Mouse (Mus musculus): Measurements from ENCODE around the gene Inca1. TPM values are rescaled to one million over a fixed set of nuclear protein-coding genes. Genes with fewer than 3 reads are reported as not detected.

The Inca1 gene
- polyA plus RNA-seq, 1 experiment: not detected

- no peaks in the 10 kb centered on the region for H3K27me3 ChIP-seq (ENCODE audit: control insufficient read depth)
- no peak for TF ChIP-seq TAL1 (IDR thresholded peaks at IDR 0.05; ENCODE audit: low read length)
- no peak for TF ChIP-seq GATA1 (IDR thresholded peaks at IDR 0.05; ENCODE audit: low read length)
- H3K9me3 ChIP-seq (ENCODE audit: control insufficient read depth, low read length): no peaks in the 10 kb centered on the region
- H3K4me3 ChIP-seq (replicated peaks): no peak overlapping the region
- no peaks in the 10 kb centered on the region for H3K4me1 ChIP-seq (ENCODE audit: control insufficient read depth)
- peaks cover 25% of the 10 kb centered on the region for H3K36me3 ChIP-seq (ENCODE audit: control insufficient read depth)
These were observed 11.1 kb upstream of the Inca1 start for GRCm38 (mm10) chr11:70711026-70711425.

DNA sequence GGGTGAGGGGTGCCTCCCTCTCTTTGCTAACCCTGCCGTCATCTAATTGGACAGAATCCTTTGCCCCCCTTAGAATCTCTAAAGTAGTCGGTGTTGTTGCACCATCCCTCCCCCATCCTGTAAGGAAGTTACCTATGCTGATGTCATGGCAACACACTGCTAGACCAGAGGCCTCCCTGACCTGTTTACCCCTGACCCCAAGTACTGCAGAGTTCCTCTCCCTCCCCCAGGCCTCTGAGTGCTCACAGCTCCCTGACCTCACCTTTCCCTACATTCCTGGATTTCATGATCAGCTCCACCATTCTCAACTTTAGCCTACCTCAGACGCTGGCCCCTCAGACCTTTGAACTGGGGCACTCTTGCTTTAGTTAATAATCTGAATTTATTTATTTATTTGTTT lies 6.2 kb upstream of the Inca1 start:
- no peaks in the 10 kb centered on the region for H3K9me3 ChIP-seq (ENCODE audit: control insufficient read depth, low read length)
- TF ChIP-seq GATA1 (IDR thresholded peaks at IDR 0.05; ENCODE audit: low read length) (no peak), TAL1 (IDR thresholded peaks at IDR 0.05; ENCODE audit: low read length) (no peak)
- no peak overlapping the region for H3K4me3 ChIP-seq (replicated peaks)
- peaks cover 48% of the 10 kb centered on the region for H3K36me3 ChIP-seq (ENCODE audit: control insufficient read depth)
- peaks cover 5% of the 10 kb centered on the region for H3K27me3 ChIP-seq (ENCODE audit: control insufficient read depth)
- H3K4me1 ChIP-seq (ENCODE audit: control insufficient read depth): peaks cover 9% of the 10 kb centered on the region

GRCm38 (mm10) chr11:70702781-70703180 lies 2.8 kb upstream of the Inca1 start:
- no peak for TF ChIP-seq TAL1 (IDR thresholded peaks at IDR 0.05; ENCODE audit: low read length)
- no peak for TF ChIP-seq GATA1 (IDR thresholded peaks at IDR 0.05; ENCODE audit: low read length)
- Histone ChIP-seq H3K4me1 (ENCODE audit: control insufficient read depth) (peaks cover 24% of the 10 kb centered on the region), H3K9me3 (ENCODE audit: control insufficient read depth, low read length) (no peaks in the 10 kb centered on the region), H3K27me3 (ENCODE audit: control insufficient read depth) (peaks cover 11% of the 10 kb centered on the region), H3K36me3 (ENCODE audit: control insufficient read depth) (peaks cover 37% of the 10 kb centered on the region), H3K4me3 (replicated peaks) (no peak overlapping the region)

DNA sequence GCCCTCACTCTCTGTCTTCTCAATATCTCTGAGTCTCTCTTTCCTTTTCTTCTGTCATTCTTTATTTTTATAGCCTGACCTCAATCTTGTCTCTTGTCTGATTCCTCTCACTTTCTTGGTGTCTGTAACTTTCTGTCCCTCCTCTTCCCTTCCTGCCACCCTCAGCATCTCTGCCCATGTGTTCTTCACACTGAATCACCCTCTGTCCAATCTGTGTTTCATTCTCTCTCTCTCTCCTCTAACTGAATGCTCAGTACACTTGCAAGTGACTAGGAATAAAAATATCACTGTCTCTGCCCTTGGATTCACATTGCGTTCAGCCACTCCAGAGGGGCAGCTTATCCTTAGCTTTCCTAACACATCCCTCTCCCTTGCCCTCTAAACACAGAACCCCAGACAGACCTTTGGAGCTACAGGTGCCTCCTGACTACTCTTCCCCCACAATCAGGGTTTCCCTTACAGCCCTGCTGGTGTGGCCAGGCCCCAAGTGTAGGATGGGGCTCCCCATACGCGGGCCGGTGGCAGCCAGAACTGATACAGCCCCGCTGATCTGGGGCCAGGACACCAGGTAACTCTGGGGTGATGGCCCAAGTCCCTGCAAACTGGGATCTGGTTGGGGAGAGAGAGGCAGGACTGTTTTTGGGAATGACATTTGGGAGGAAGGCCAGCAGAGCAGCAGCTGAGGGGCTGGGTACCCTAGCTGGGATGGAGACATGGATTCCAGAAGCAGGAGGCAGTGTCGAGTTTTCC lies 2.2 kb upstream of the Inca1 start:
- H3K4me3 ChIP-seq (replicated peaks): no peak overlapping the region
- peaks cover 11% of the 10 kb centered on the region for H3K27me3 ChIP-seq (ENCODE audit: control insufficient read depth)
- H3K4me1 ChIP-seq (ENCODE audit: control insufficient read depth): peaks cover 24% of the 10 kb centered on the region

DNA sequence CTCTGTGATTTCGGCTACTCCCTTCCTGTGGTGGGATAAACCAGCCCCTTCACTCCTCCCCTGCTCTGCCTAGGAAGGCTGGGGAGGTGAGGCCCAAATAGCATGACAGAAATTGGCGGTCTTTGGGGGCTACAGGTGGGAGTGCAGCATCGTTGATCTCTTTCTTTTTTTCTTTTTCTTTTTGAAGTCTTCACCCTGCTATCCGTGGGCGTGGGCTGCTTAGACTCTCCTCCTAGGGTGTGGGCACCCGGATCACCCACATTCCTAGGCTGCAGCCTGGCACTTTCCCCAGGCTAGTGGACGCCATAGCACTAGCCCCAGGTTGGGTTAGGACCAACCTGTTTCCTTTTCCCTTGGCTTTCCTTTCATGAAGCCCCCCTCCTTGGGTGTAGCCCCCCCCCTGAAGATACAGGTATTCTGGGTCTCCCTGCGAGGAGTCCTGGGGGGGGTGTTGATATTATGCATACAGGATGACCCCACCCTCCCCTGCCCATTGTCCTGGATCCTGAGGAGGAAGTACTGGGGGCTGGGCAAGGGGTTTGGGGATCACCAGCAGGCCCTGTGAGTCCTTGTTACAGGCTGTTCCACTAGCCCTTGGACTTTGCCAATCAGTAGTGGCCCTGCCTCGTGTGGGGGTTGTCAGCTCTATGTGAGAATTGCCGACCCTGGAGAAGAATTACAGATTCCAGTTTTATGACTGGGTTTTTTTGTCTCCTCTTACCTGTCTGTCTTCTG lies 1.4 kb upstream of the Inca1 start:
- Histone ChIP-seq H3K4me1 (ENCODE audit: control insufficient read depth) (peaks cover 24% of the 10 kb centered on the region), H3K4me3 (replicated peaks) (peak overlapping the region; percentile 86), H3K27me3 (ENCODE audit: control insufficient read depth) (peaks cover 17% of the 10 kb centered on the region), H3K9me3 (ENCODE audit: control insufficient read depth, low read length) (no peaks in the 10 kb centered on the region), H3K36me3 (ENCODE audit: control insufficient read depth) (peaks cover 28% of the 10 kb centered on the region)
- TF ChIP-seq TAL1 (IDR thresholded peaks at IDR 0.05; ENCODE audit: low read length) (no peak), GATA1 (IDR thresholded peaks at IDR 0.05; ENCODE audit: low read length) (no peak)

More for the DNA sequence above, 2.2 kb upstream of the Inca1 start:
- Histone ChIP-seq H3K9me3 (ENCODE audit: control insufficient read depth, low read length) (no peaks in the 10 kb centered on the region), H3K36me3 (ENCODE audit: control insufficient read depth) (peaks cover 35% of the 10 kb centered on the region)
- TF ChIP-seq TAL1 (IDR thresholded peaks at IDR 0.05; ENCODE audit: low read length) (no peak), GATA1 (IDR thresholded peaks at IDR 0.05; ENCODE audit: low read length) (no peak)

- peak overlapping the region; percentile 86 for H3K4me3 ChIP-seq (replicated peaks)
- H3K4me1 ChIP-seq (ENCODE audit: control insufficient read depth): peaks cover 24% of the 10 kb centered on the region
- TF ChIP-seq GATA1 (IDR thresholded peaks at IDR 0.05; ENCODE audit: low read length): no peak
- peaks cover 22% of the 10 kb centered on the region for H3K27me3 ChIP-seq (ENCODE audit: control insufficient read depth)
- no peaks in the 10 kb centered on the region for H3K9me3 ChIP-seq (ENCODE audit: control insufficient read depth, low read length)
- peaks cover 22% of the 10 kb centered on the region for H3K36me3 ChIP-seq (ENCODE audit: control insufficient read depth)
These were observed 658 bp upstream of the Inca1 start for GRCm38 (mm10) chr11:70700613-70701012.

- no peak for TF ChIP-seq GATA1 (IDR thresholded peaks at IDR 0.05; ENCODE audit: low read length)
- no peak for TF ChIP-seq TAL1 (IDR thresholded peaks at IDR 0.05; ENCODE audit: low read length)
- Histone ChIP-seq H3K4me3 (replicated peaks) (no peak overlapping the region), H3K27me3 (ENCODE audit: control insufficient read depth) (peaks cover 29% of the 10 kb centered on the region), H3K9me3 (ENCODE audit: control insufficient read depth, low read length) (no peaks in the 10 kb centered on the region), H3K4me1 (ENCODE audit: control insufficient read depth) (peaks cover 24% of the 10 kb centered on the region), H3K36me3 (ENCODE audit: control insufficient read depth) (peaks cover 6% of the 10 kb centered on the region; the same call in 1 of the 2 replicates)
These were observed 904 bp downstream of the Inca1 start for GRCm38 (mm10) chr11:70699051-70699450.

- H3K36me3 ChIP-seq (ENCODE audit: control insufficient read depth): no peaks in the 10 kb centered on the region
- H3K4me1 ChIP-seq (ENCODE audit: control insufficient read depth): peaks cover 21% of the 10 kb centered on the region
- H3K4me3 ChIP-seq (replicated peaks): no peak overlapping the region
- H3K9me3 ChIP-seq (ENCODE audit: control insufficient read depth, low read length): no peaks in the 10 kb centered on the region
- no peak for TF ChIP-seq TAL1 (IDR thresholded peaks at IDR 0.05; ENCODE audit: low read length)
- TF ChIP-seq GATA1 (IDR thresholded peaks at IDR 0.05; ENCODE audit: low read length): no peak
- peaks cover 40% of the 10 kb centered on the region for H3K27me3 ChIP-seq (ENCODE audit: control insufficient read depth)
These were observed 2.6 kb downstream of the Inca1 start for GRCm38 (mm10) chr11:70697376-70697775.

- H3K9me3 ChIP-seq (ENCODE audit: control insufficient read depth, low read length): no peaks in the 10 kb centered on the region
- no peaks in the 10 kb centered on the region for H3K36me3 ChIP-seq (ENCODE audit: control insufficient read depth)
- no peak overlapping the region for H3K4me3 ChIP-seq (replicated peaks)
- peaks cover 46% of the 10 kb centered on the region for H3K27me3 ChIP-seq (ENCODE audit: control insufficient read depth)
- TF ChIP-seq TAL1 (IDR thresholded peaks at IDR 0.05; ENCODE audit: low read length): no peak
- TF ChIP-seq GATA1 (IDR thresholded peaks at IDR 0.05; ENCODE audit: low read length): no peak
- peaks cover under 1% of the 10 kb centered on the region for H3K4me1 ChIP-seq (ENCODE audit: control insufficient read depth)
These were observed 6.5 kb downstream of the Inca1 start for GRCm38 (mm10) chr11:70693504-70693903.

All from erythroblast, embryonic 14.5 days (primary cell).